Mouse (Mus musculus): Measurements from ENCODE around the gene Barx1.

DNA sequence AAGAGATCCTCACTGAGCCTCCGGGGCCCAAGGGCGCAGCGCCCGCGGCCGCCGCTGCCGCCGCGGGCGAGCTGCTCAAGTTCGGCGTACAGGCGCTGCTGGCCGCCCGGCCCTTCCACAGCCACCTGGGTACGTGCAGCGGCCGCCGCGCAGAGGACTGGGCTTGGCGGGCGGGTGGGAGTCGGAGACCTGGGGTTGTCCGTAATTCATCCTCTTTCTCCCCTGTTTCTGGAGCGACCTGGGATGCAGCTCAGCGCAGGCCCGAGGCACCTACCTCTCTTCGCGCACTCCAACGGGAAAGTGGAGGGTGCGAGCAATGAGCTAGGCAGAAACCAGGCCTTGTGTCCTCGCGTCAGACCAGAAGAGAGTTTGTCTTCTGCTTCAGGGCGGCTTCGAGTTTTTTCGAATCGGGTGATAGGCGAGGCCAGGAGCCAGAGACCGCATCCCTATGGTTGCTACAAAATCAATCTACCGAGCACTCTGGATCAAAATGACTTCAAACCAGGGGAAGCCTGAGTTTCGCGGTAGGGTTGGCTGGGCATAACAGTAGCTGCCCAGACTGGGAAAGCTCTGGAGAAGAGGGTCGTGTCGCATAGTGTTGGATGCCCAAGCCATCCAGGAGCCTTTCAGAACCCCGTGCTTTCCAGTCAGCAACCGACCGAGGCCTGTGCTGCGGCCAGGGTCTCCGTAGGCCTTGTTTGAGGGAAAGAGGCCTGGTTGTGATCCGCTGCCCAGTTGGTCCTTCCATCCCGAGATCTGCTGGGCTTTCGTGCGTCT, 601 bp downstream of the Barx1 start:
- no peak for TF ChIP-seq POLR2A (IDR thresholded peaks at IDR 0.05; ENCODE audit: control insufficient read depth in 1 of 2, insufficient read depth in 1 of 2, low read depth in 1 of 2, low read length in 2 of 2, poor library complexity in 1 of 2)
- no peak for TF ChIP-seq SMC3 (IDR thresholded peaks at IDR 0.05; ENCODE audit: low read depth, low read length)
- TF ChIP-seq E2F4 (IDR thresholded peaks at IDR 0.05; ENCODE audit: borderline replicate concordance, low read depth, low read length) = no peak
- no peak for TF ChIP-seq TAL1 (IDR thresholded peaks at IDR 0.05; ENCODE audit: low read length)
- no peak for TF ChIP-seq CTCF (IDR thresholded peaks at IDR 0.05 in 2 of 3, conservative IDR thresholded peaks at IDR 0.05 in 1 of 3; ENCODE audit: control insufficient read depth in 1 of 3, insufficient read depth in 1 of 3, low read depth in 2 of 3, low read length in 3 of 3, poor library complexity in 1 of 3, severe bottlenecking in 1 of 3)
- no peak for TF ChIP-seq MEF2A (IDR thresholded peaks at IDR 0.05; ENCODE audit: extremely low read depth, insufficient replicate concordance, low read depth, low read length, poor library complexity, severe bottlenecking)
- no peak for TF ChIP-seq ZNF384 (IDR thresholded peaks at IDR 0.05; ENCODE audit: low read depth, low read length)

Measured in MEL (cell line).